Mouse (Mus musculus): ENCODE measurements around the gene Lman2l. TPM values are rescaled to one million over a fixed set of nuclear protein-coding genes. Genes with fewer than 3 reads are reported as not detected.

Gene Lman2l
- total RNA-seq, 2 experiments from 2014 or later, result 41.3 to 46.5 TPM

GRCm38 (mm10) chr1:36465641-36466160 is 20.6 kb upstream of the Lman2l start:
- intact Hi-C loops (cut with DNase I), result no loop called here
- no peak for DNase-seq (ENCODE audit: low spot score in 2 of 2)

- intact Hi-C loops (cut with DNase I), result no loop called here
- no peak for DNase-seq (ENCODE audit: low spot score in 2 of 2)
Observed at GRCm38 (mm10) chr1:36461829-36462228, 16.8 kb upstream of the Lman2l start.

- no peak for DNase-seq (ENCODE audit: low spot score in 2 of 2)
- intact Hi-C loops (cut with DNase I), result no loop called here
Observed at GRCm38 (mm10) chr1:36458169-36458568, 13.1 kb upstream of the Lman2l start.

GRCm38 (mm10) chr1:36457388-36458014 is 12.4 kb upstream of the Lman2l start:
- intact Hi-C loops (cut with DNase I), result no loop called here

GRCm38 (mm10) chr1:36454055-36454815 is 9.2 kb upstream of the Lman2l start:
- DNase-seq (ENCODE audit: low spot score in 2 of 2), result no peak
- intact Hi-C loops (cut with DNase I), result no loop called here

More at GRCm38 (mm10) chr1:36457388-36458014, 12.4 kb upstream of the Lman2l start:
- no peak for DNase-seq (ENCODE audit: low spot score in 2 of 2)

- no peak for DNase-seq (ENCODE audit: low spot score in 2 of 2)
- intact Hi-C loops (cut with DNase I), result no loop called here
Observed at GRCm38 (mm10) chr1:36446841-36447240, 1.8 kb upstream of the Lman2l start.

DNA sequence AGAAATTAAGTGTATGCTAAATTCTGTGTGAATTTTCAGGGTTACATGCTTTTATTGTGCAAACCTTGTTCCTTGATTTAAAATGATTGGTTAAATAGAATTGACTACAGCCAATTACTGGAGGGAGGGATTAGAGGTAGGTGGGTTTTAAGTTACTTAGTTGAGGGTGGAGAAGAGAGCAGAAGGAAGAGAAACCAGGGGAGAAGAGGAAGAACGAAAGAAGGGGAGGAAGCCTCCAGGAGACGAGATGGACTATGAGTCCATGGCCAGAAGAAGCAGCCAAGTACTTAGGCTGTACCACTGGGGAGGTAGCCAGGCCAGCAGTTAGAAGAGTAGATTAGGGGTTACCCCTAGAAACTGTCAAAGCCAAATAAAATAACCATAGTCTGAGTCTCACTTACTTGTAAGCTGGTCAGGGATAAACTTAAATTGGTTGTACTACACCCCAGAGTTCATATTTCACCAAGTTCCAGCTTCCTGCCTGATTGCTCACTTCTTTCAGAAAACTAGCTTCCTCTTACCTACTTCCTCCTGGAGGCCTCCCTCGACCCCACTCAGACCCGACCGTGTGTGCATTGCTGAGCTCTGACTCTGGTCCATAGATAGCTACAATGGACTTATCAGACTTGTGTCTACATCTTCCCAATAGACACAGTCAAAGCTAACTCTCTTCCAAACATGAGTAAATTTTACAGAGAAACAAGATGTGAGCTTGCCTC is 1.2 kb upstream of the Lman2l start:
- intact Hi-C loops (cut with DNase I), result no loop called here
- no peak for DNase-seq (ENCODE audit: low spot score in 2 of 2)

- intact Hi-C loops (cut with DNase I), result loop anchor here (2.0 kb wide), 1 partner anchor 25 kb away; the partner anchor contains the start of gene Cnnm4
- no peak for DNase-seq (ENCODE audit: low spot score in 2 of 2)
Observed at GRCm38 (mm10) chr1:36445508-36445907, 437 bp upstream of the Lman2l start.

GRCm38 (mm10) chr1:36441101-36441500 is 4.0 kb downstream of the Lman2l start:
- intact Hi-C loops (cut with DNase I), result loop anchor here (5.0 kb wide), 1 partner anchor 71 kb away; the partner anchor contains the start of gene Cnnm3

GRCm38 (mm10) chr1:36437223-36437622 is 7.8 kb downstream of the Lman2l start:
- intact Hi-C loops (cut with DNase I), result no loop called here

More at GRCm38 (mm10) chr1:36441101-36441500, 4.0 kb downstream of the Lman2l start:
- DNase-seq (ENCODE audit: low spot score in 2 of 2), result peak; percentile 69 to 84

DNA sequence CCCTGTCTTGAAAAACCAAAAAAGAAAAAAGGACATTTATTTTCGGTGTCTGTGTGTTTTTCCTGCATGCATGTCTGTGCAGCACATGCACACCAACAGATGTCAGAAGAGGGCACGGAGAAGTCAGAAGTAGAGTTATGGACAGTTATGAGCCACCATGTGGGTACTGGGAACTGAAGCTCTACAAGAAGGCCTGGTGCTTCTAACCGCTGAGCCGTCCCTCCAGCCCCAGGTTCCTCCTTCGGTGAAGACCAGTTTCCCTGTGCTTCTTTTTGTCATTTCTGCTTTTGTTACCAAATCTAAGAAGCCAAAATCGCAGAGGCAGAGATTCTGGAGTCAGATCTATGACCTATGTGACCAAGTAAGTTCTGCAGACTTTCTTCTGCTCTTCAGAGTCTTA is 8.6 kb downstream of the Lman2l start:
- intact Hi-C loops (cut with DNase I), result no loop called here
- DNase-seq (ENCODE audit: low spot score in 2 of 2), result no peak

More at GRCm38 (mm10) chr1:36437223-36437622, 7.8 kb downstream of the Lman2l start:
- DNase-seq (ENCODE audit: low spot score in 2 of 2), result no peak

DNA sequence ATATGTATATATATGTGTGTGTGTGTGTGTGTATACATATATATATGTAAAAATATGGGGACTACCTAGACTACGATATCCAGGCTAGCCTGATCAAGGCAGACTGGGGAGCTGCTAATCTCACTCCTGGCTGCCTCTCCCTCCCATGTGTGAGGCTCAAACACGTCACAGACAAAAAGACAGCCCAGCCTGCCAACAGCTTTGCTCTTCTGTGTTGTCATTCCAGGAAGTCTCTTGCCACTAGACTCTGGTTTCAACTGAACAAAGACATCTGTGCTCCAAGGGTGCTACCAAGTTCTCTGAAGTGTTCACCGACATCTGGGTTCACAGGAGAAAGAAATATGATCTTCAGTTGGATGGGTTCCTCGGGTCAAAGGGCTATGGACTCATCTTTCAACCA is 10.0 kb downstream of the Lman2l start:
- no peak for DNase-seq (ENCODE audit: low spot score in 2 of 2)
- intact Hi-C loops (cut with DNase I), result no loop called here

- DNase-seq (ENCODE audit: low spot score in 2 of 2), result no peak
- intact Hi-C loops (cut with DNase I), result no loop called here
Observed at GRCm38 (mm10) chr1:36433616-36434015, 11.5 kb downstream of the Lman2l start.

DNA sequence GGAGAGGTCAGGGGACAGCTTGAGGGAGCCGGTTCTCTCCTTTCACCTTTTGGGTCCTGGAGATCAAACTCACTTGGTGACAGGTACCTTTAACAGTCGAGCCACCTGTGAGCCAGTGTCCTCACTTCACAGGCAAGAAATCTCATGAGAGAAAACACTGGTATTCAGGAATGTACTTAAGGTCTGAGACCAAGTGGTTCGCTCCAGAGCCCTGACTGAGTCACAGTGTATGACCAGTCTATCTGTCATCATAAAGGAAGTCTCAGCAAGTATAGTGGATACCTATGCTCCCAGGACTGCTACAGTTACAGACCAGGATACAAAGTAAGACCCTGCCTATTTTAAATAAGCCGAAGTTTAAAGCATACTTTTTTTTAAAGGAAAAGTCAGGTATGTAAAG is 12.1 kb downstream of the Lman2l start:
- no peak for DNase-seq (ENCODE audit: low spot score in 2 of 2)
- intact Hi-C loops (cut with DNase I), result no loop called here

- DNase-seq (ENCODE audit: low spot score in 2 of 2), result no peak
- intact Hi-C loops (cut with DNase I), result no loop called here
Observed at GRCm38 (mm10) chr1:36429511-36429910, 15.6 kb downstream of the Lman2l start.

DNA sequence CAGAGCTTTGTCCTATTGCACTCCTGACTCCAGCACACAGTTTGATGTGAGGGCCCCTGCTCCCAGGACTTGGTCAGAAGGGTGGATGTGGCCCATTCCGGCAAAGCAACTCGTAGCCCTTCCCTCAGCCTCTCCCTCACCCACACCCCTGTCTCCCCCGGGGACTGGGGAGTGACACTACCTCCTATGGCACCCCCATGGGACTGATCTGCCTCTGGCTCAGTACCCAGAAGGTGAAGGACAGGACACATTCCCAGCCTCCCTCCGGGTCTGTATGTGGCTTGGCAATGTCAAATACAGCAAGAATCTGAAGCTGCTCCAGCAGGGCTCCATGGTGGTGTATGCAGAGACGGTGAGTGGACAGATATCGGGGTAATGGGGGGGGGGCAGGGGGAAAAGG is 40.5 kb downstream of the Lman2l start:
- DNase-seq (ENCODE audit: low spot score in 2 of 2), result no peak
- intact Hi-C loops (cut with DNase I), result no loop called here

DNA sequence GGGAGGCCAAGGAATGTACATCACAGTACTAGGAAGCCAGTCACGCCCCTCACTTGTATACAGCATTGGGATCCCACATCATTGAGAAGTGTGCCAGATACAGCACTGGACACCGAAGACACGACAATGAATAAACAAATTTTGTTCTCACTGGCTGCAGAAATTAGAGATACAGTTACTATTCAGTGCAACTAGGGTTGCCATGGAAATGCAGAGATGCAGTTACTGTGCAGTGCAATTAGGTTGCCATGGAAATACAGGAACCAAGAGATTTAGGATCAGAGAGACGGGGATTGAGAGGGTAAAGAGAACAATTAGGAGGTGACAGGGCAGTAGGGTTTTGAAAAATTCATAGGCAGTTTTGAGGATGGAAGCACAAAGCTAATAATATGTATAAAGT is 43.6 kb downstream of the Lman2l start:
- peak; percentile 19 to 27 for DNase-seq (ENCODE audit: low spot score in 2 of 2)
- intact Hi-C loops (cut with DNase I), result no loop called here

- intact Hi-C loops (cut with DNase I), result no loop called here
Observed at GRCm38 (mm10) chr1:36397041-36397440, 48.0 kb downstream of the Lman2l start.

DNA sequence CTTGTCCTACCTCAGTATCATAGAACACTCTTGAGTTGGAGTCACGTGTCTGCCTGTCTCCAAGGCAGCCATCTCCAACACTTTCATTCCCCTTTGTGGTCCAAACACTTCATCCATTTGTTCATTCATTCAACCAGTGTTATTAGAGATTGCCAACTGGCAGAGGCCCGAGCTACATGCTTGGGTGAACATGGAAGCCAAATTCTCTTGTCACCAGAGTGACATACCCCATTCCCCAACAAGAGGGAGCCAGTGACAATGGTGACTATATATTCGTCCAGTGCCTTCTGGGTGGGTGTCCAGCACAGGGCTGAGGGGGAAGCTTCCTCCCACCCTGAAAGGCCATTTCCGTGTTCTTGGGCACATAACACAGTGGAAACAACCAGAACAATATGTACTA is 65.5 kb downstream of the Lman2l start:
- intact Hi-C loops (cut with DNase I), result no loop called here
- no peak for DNase-seq (ENCODE audit: low spot score in 2 of 2)

More at GRCm38 (mm10) chr1:36397041-36397440, 48.0 kb downstream of the Lman2l start:
- no peak for DNase-seq (ENCODE audit: low spot score in 2 of 2)

- no peak for DNase-seq (ENCODE audit: low spot score in 2 of 2)
- intact Hi-C loops (cut with DNase I), result no loop called here
Observed at GRCm38 (mm10) chr1:36378880-36379279, 66.2 kb downstream of the Lman2l start.

All from left cerebral cortex, postnatal 25 days (tissue).